Mouse (Mus musculus): Measurements from ENCODE around the gene Zfp526. TPM values are rescaled to one million over a fixed set of nuclear protein-coding genes. Genes with fewer than 3 reads are reported as not detected.
A peak's percentile ranks its signal among the peaks of the same experiment; 100 is the strongest.
"Not testable (repeated sequence)": the region's sequence is repeated elsewhere in the genome, so short reads cannot be mapped to it uniquely, and the experiment has no call there.

The Zfp526 gene
- polyA plus RNA-seq, 1 experiment from 2014 or later: 2.8 TPM

GRCm38 (mm10) chr7:25265743-25266142 lies 44.5 kb downstream of the Zfp526 start:
- not testable (repeated sequence) for H3K4me2 ChIP-seq; ATAC-seq; H3K27ac ChIP-seq; H3K36me3 ChIP-seq; H3K9me3 ChIP-seq (replicated peaks); H3K4me3 ChIP-seq; H3K9ac ChIP-seq; H3K27me3 ChIP-seq (replicated peaks)
- 50% methylated on average over 5 of the region's 5 CpGs for WGBS (ENCODE audit: insufficient replicate concordance)
- H3K4me1 ChIP-seq: peaks cover 53% of the 10 kb centered on the region

DNA sequence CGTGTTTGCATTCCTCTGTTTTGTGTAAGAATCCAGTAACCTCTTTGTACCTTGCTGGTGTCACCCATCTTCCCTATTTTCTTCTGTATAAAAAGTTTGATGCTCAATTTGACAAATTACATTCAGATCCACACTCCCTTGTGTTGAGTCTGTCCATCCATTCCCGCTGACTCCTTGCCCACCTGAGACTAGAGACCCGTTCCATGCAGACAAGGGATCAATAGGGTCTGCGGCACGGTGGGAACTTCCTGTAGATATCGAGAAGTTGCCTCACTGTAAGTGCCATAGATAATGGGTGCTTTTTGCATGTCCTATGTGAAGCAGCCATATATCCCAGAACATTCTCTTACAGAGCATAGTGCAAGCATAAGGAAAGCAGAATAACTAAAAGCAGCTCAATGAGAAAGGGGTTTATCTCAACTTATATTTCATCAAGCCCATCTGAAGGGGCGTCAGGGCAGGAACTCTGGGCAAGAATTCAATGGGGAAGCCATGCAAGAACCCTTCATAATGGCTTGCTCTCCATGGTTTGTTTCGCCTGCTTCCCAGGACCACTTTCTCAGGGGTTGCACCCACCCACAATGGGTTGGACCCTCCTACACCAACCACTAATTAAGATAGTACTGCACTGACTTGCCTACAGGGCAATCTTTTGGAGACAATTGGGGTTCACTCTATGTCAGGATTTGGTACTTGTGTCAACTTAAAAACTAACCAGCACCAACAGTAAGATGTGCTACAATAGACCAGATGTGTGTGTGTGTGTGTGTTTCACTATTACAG lies 45.1 kb downstream of the Zfp526 start:
- WGBS (ENCODE audit: insufficient replicate concordance): 66% methylated on average over 8 of the region's 8 CpGs
- no peaks in the 10 kb centered on the region for H3K9me3 ChIP-seq (replicated peaks)
- no peak overlapping the region for H3K27ac ChIP-seq
- peak overlapping the region; percentile 81 for H3K4me3 ChIP-seq
- peaks cover 58% of the 10 kb centered on the region for H3K4me1 ChIP-seq
- peak overlapping the region; percentile 81 for H3K4me2 ChIP-seq
- peak overlapping the region; percentile 79 for H3K9ac ChIP-seq
- H3K27me3 ChIP-seq (replicated peaks): no peaks in the 10 kb centered on the region
- no peak for ATAC-seq
- peaks cover 8% of the 10 kb centered on the region for H3K36me3 ChIP-seq

DNA sequence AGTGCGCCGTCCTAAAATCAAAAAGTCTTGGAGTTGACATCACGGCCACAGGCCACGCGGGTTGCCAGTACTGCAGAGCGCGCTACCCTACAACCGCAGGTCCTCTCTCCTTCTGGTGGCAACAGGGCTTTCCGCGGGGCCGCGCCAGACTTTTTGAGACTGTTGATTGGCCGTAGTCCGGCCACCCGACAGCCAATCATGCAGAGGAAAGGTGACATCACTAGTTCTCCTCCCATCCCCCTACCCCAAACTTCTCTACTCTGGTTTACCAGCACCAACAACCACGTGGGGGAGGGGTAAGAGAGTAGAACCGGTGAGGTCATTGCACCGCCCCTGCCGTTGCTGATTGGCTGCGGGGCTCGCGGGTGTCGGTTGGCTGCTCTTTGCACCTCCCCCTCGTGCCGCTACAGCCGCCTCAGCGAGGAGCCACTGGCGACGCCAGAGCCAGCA lies 46.1 kb downstream of the Zfp526 start, which contains the start of gene Cic:
Cic (plus strand) TSS at position 404 of the 450 bp plus-strand sequence.
- Histone ChIP-seq H3K9ac (peak within 1 kb of the TSS; percentile 93), H3K4me2 (peak within 1 kb of the TSS; percentile 89), H3K27ac (peak within 1 kb of the TSS; percentile 91), H3K9me3 (replicated peaks) (no peaks in the 10 kb centered on the region), H3K4me3 (peak within 1 kb of the TSS; percentile 81), H3K4me1 (peaks cover 68% of the 10 kb centered on the region), H3K27me3 (replicated peaks) (no peaks in the 10 kb centered on the region), H3K36me3 (peaks cover 18% of the 10 kb centered on the region)
- ATAC-seq: peak; percentile 78
- WGBS (ENCODE audit: insufficient replicate concordance): under 1% methylated on average over 29 of the region's 29 CpGs

DNA sequence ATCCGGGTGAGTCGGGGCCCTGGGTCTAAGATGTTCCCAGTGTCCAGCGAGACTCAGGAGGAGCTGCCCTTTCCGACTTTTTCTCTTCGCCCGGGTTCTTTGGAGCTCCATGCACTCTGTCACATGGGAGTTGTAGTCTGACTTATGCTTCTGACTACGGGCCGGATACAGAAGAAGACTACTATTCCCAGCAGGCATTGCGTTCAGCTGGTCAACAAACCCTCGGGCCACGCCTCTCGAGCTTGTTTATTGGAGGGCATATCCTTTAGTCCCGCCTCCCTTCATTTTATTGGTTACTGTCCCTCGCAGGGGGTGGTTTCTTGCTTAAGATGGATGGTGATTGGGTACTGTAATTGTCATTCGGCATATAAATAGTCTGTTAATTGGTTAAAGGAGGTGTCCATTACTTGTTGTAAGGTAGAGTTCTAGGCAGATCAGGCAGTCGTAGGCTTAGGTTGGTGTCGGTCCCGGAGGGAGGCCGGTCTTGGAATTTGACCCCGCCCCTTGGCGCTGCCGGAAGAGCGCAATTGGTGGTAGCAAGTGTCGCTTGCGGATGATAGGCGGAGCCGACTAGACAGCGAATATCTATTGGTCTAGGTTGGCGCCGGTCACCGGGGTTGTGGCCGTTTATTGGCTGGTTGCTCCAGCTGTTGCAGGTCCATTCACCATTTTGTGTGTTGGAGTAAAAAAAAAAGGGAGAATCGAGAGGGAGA lies 46.7 kb downstream of the Zfp526 start:
- peak overlapping the region; percentile 81 for H3K4me3 ChIP-seq
- 1% methylated on average over 33 of the region's 33 CpGs for WGBS (ENCODE audit: insufficient replicate concordance)
- no peaks in the 10 kb centered on the region for H3K27me3 ChIP-seq (replicated peaks)
- H3K9me3 ChIP-seq (replicated peaks): no peaks in the 10 kb centered on the region
- peak overlapping the region; percentile 91 for H3K27ac ChIP-seq
- H3K4me2 ChIP-seq: peak overlapping the region; percentile 89
- ATAC-seq: peak; percentile 90
- H3K9ac ChIP-seq: peak overlapping the region; percentile 93
- peaks cover 74% of the 10 kb centered on the region for H3K4me1 ChIP-seq
- H3K36me3 ChIP-seq: peaks cover 24% of the 10 kb centered on the region

GRCm38 (mm10) chr7:25268588-25268987 lies 47.4 kb downstream of the Zfp526 start:
- Histone ChIP-seq H3K4me2 (peak overlapping the region; percentile 89), H3K4me1 (peaks cover 80% of the 10 kb centered on the region), H3K9me3 (replicated peaks) (no peaks in the 10 kb centered on the region), H3K36me3 (peaks cover 28% of the 10 kb centered on the region), H3K9ac (peak overlapping the region; percentile 93), H3K27me3 (replicated peaks) (no peaks in the 10 kb centered on the region), H3K27ac (peak overlapping the region; percentile 89), H3K4me3 (peak overlapping the region; percentile 81)
- no peak for ATAC-seq
- 1% methylated on average over 7 of the region's 7 CpGs for WGBS (ENCODE audit: insufficient replicate concordance)

- H3K27me3 ChIP-seq (replicated peaks): no peaks in the 10 kb centered on the region
- 43% methylated on average over 4 of the region's 4 CpGs for WGBS (ENCODE audit: insufficient replicate concordance)
Measured at GRCm38 (mm10) chr7:25269029-25269428, 47.8 kb downstream of the Zfp526 start.

GRCm38 (mm10) chr7:25269545-25270271 lies 48.5 kb downstream of the Zfp526 start:
- H3K27me3 ChIP-seq (replicated peaks): no peaks in the 10 kb centered on the region
- peaks cover 84% of the 10 kb centered on the region for H3K4me1 ChIP-seq
- peak overlapping the region; percentile 89 for H3K27ac ChIP-seq
- peak overlapping the region; percentile 81 for H3K4me3 ChIP-seq
- no peaks in the 10 kb centered on the region for H3K9me3 ChIP-seq (replicated peaks)
- 71% methylated on average over 8 of the region's 8 CpGs for WGBS (ENCODE audit: insufficient replicate concordance)
- peaks cover 28% of the 10 kb centered on the region for H3K36me3 ChIP-seq
- ATAC-seq: no peak
- peak overlapping the region; percentile 93 for H3K9ac ChIP-seq
- H3K4me2 ChIP-seq: peak overlapping the region; percentile 89

More at GRCm38 (mm10) chr7:25269029-25269428, 47.8 kb downstream of the Zfp526 start:
- H3K9ac ChIP-seq: peak overlapping the region; percentile 93
- H3K27ac ChIP-seq: peak overlapping the region; percentile 89
- H3K36me3 ChIP-seq: peaks cover 28% of the 10 kb centered on the region
- peak overlapping the region; percentile 89 for H3K4me2 ChIP-seq
- peaks cover 81% of the 10 kb centered on the region for H3K4me1 ChIP-seq
- no peak for ATAC-seq
- H3K9me3 ChIP-seq (replicated peaks): no peaks in the 10 kb centered on the region
- peak overlapping the region; percentile 81 for H3K4me3 ChIP-seq

DNA sequence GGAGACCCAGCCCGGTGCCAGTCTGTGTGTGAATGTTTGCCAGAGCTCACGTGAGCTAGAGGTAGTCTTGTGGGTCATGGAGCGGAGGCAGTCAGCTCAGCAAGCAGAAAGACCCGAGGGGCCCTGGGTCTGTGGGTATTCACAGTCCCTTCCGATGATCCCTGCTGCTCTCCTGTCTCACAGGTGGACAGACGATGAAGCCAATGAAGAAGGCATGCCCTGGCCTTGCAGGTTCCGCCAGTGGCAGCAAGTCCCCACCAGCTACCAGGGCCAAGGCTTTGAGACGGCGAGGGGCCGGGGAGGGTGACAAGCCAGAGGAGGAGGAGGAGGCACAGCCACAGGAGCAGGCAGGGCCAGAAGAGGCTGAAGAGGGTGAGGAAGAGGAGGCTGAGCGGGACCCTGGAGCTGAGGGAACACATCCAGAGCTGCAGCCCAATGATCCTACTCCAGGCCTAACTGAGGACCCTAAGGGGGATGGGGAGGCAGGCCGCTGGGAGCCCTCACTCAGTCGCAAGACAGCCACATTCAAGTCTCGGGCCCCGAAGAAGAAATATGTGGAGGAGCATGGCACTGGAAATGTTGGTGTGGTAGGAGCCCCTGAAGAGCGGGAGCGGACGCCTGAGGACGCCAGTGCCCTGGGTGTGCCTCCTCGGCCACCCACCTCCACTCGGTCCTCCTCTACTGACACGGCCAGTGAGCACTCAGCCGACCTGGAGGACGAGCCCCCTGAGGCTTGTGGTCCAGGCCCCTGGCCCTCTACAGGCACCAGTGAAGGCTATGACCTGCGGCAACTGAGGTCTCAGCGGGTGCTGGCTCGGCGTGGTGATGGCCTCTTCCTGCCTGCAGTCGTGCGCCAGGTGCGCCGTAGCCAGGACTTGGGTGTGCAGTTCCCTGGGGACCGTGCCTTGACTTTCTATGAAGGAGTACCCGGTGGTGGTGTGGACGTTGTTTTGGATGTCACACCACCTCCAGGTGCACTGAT lies 49.7 kb downstream of the Zfp526 start:
- Histone ChIP-seq H3K27ac (peak overlapping the region; percentile 95), H3K4me2 (peak overlapping the region; percentile 89; the same call in 1 of the 2 replicates), H3K4me1 (peaks cover 87% of the 10 kb centered on the region), H3K4me3 (no peak overlapping the region), H3K27me3 (replicated peaks) (no peaks in the 10 kb centered on the region), H3K9ac (peak overlapping the region; percentile 93; the same call in 1 of the 2 replicates), H3K9me3 (replicated peaks) (no peaks in the 10 kb centered on the region), H3K36me3 (peaks cover 32% of the 10 kb centered on the region)
- 88% methylated on average over 35 of the region's 35 CpGs for WGBS (ENCODE audit: insufficient replicate concordance)
- ATAC-seq: no peak

DNA sequence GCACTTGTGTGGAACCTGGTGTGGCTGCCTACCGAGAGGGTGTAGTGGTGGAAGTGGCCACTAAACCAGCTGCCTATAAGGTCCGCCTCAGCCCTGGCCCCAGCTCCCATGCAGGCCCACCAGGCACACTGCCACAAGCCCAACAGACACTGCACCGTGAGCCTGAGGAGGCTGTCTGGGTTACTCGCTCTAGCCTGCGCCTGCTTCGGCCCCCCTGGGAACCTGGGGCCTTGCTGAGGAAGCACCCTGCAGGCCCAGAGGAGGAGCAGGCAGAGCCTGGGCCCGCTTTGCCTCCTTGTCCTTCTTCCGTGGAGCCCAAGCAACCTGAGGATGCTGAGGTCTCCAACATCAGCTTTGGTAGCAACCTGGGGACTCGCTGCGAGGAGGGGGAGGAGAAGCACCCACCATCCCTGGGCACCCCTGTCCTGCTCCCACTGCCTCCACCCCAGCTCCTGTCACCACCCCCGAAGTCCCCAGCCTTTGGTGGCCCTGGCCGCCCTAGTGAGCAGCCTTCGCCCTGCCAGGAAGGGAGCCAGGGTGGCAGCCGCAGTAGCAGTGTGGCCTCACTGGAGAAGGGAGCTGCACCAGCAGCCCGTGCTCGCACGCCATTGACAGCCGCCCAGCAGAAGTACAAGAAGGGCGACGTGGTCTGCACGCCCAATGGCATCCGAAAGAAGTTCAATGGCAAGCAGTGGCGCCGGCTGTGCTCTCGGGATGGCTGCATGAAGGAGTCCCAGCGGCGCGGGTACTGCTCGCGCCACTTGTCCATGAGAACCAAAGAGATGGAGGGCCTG lies 50.6 kb downstream of the Zfp526 start:
- Histone ChIP-seq H3K27me3 (replicated peaks) (no peaks in the 10 kb centered on the region), H3K9me3 (replicated peaks) (no peaks in the 10 kb centered on the region), H3K9ac (peak overlapping the region; percentile 36; the same call in 1 of the 2 replicates), H3K36me3 (peaks cover 32% of the 10 kb centered on the region), H3K4me2 (0 out of 2 replicates have a peak overlapping the region, but pooled peaks have one; percentile 2), H3K4me3 (no peak overlapping the region), H3K27ac (peak overlapping the region; percentile 95), H3K4me1 (peaks cover 87% of the 10 kb centered on the region)
- 87% methylated on average over 30 of the region's 30 CpGs for WGBS (ENCODE audit: insufficient replicate concordance)
- no peak for ATAC-seq

All from liver, embryonic 12.5 days (tissue).